Mouse (Mus musculus) stomach, postnatal 0 days (tissue): ENCODE data around the gene Ppdpf.

Experiments
- CTCF ChIP-seq: IDR thresholded peaks from 2 replicates; pipeline ENCODE4 v1.5.1; 2016; ENCODE audit warnings: antibody characterized with exemption, low read depth, mild to moderate bottlenecking, moderate library complexity
- EP300 ChIP-seq: optimal IDR thresholded peaks from 2 replicates; pipeline ENCODE3; 2016; ENCODE audit warnings: antibody characterized with exemption

GRCm38 (mm10) chr2:181233443-181233842 is 46.4 kb downstream of the Ppdpf start:
- TF ChIP-seq CTCF (no peak), EP300 (no peak)
